Mouse (Mus musculus) large intestine, adult 2 months (tissue): ENCODE results near the gene Ephx4. TPM values are rescaled to one million over a fixed set of nuclear protein-coding genes. Genes with fewer than 3 reads are reported as not detected.

Source experiments
- DNase-seq: peaks from one replicate; pipeline ENCODE4 v3.0.0-alpha.2; 2012; ENCODE audit warnings: low read depth, low spot score
- WGBS: fragments of 180-500 bp; shearing (Covaris S2); methylation state at CpG from one replicate; pipeline ENCODE4 v1.1.7; 2018; 5-methylcytosine and 5-hydroxymethylcytosine counted together
- polyA plus RNA-seq: library from polyadenylated mRNA; depleted of rRNA; stranded (reverse); fragments of >200 nt; gene quantifications from 2 replicates; pipeline ENCODE4 v1.2.3, GENCODE M21; 2012

The Ephx4 gene
- polyA plus RNA-seq, 1 experiment = 0.71 TPM

DNA sequence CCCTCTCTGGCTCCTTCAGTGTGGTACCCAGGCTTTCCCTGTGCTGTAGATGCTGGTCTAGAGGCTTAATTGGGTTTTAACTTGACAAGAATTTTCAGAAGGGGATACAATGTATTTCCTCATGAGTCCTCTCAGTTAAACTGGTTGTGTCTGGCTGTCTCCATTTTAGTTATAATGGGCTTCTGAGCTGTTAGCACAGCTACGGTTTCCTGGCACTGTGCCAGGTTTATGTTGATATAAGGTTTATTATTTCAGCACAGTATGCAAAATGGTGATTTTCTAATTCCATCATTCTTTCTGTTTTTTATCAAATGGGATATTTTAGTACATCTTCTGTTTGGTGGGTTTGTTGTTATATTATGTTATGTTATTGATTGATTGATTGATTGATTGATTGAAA lies 19.1 kb downstream of the Ephx4 start:
- 9% methylated on average over 1 of the region's 1 CpGs for WGBS

GRCm38 (mm10) chr5:107431249-107431648 lies 28.7 kb downstream of the Ephx4 start, which contains the start of gene Lpcat2b:
Lpcat2b (plus strand) TSS chr5:107431549.
- no peak for DNase-seq
- WGBS = 79% methylated on average over 3 of the region's 3 CpGs

More for the DNA sequence above, 19.1 kb downstream of the Ephx4 start:
- DNase-seq = no peak

- WGBS = 86% methylated on average over 5 of the region's 5 CpGs
- DNase-seq = no peak
Observed at GRCm38 (mm10) chr5:107434001-107434400, 31.5 kb downstream of the Ephx4 start.

- DNase-seq = no peak
- WGBS = 86% methylated on average over 6 of the region's 6 CpGs
Observed at GRCm38 (mm10) chr5:107436185-107436584, 33.6 kb downstream of the Ephx4 start.

- WGBS = 83% methylated on average over 6 of the region's 6 CpGs
- DNase-seq = no peak
Observed at GRCm38 (mm10) chr5:107436587-107437209, 34.2 kb downstream of the Ephx4 start.

GRCm38 (mm10) chr5:107437464-107438281 lies 35.1 kb downstream of the Ephx4 start, which contains the start of gene Btbd8:
Btbd8 (plus strand) TSS chr5:107437997.
- peak; percentile 89 for DNase-seq
- under 1% methylated on average over 51 of the region's 51 CpGs for WGBS

GRCm38 (mm10) chr5:107438353-107438752 lies 35.8 kb downstream of the Ephx4 start:
- DNase-seq = no peak
- WGBS = 8% methylated on average over 7 of the region's 7 CpGs

- WGBS = 77% methylated on average over 5 of the region's 5 CpGs
- no peak for DNase-seq
Observed at GRCm38 (mm10) chr5:107441881-107442280, 39.3 kb downstream of the Ephx4 start.

GRCm38 (mm10) chr5:107444251-107444650 lies 41.7 kb downstream of the Ephx4 start:
- 91% methylated on average over 4 of the region's 4 CpGs for WGBS
- no peak for DNase-seq

- WGBS = 60% methylated on average over 4 of the region's 4 CpGs
- DNase-seq = no peak
Observed at GRCm38 (mm10) chr5:107447977-107448376, 45.4 kb downstream of the Ephx4 start.

GRCm38 (mm10) chr5:107448784-107449183 lies 46.2 kb downstream of the Ephx4 start:
- no peak for DNase-seq
- 83% methylated on average over 4 of the region's 4 CpGs for WGBS

GRCm38 (mm10) chr5:107449620-107450019 lies 47.1 kb downstream of the Ephx4 start:
- DNase-seq = no peak
- WGBS = 40% methylated on average over 5 of the region's 5 CpGs

- 89% methylated on average over 5 of the region's 5 CpGs for WGBS
Observed at GRCm38 (mm10) chr5:107450299-107450698, 47.8 kb downstream of the Ephx4 start.

DNA sequence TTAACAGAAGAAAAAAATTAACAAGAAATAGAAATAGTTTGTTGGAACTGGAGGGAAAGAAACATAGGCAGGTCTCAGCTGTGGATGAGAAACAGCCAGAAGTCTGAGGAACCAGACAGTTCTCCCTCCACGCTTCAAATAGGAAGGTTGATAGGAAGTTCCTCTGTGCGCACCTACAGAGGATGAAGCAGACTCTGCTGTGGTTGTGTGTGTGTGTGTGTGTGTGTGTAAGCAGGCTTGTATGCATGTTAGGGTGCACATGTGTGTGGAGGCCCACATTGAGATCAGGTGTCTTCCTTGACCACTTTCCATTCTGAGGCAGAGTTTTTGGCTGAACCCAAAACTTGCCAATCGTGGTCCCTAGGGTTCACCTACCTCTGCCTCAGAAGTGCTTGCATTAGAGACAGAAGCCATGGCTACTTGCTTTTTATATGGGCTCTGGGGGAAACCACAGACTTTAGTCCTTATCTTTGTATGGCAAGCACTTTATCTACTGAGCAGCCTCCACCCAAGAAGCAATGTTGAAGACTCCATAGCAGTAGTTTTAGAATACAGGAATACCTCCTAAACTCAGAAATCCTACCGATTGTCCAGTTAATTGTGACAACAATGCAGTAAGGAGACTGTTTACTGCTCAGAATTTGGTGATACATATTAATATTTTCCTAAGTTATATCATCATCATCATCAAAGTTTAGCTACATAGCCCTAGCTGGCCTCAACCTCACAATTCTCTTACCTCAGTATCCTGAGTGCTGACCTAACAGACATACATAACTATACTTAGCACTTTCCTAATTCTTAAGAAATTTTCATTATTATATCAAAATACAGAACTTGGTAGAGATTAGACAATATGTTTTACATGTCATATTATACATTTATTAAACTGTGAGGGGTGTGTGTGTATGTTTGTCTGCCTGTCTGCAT lies 59.9 kb downstream of the Ephx4 start:
- 92% methylated on average over 4 of the region's 4 CpGs for WGBS
- DNase-seq = no peak

More at GRCm38 (mm10) chr5:107450299-107450698, 47.8 kb downstream of the Ephx4 start:
- DNase-seq = no peak

- 73% methylated on average over 5 of the region's 5 CpGs for WGBS
- DNase-seq = no peak
Observed at GRCm38 (mm10) chr5:107466501-107466900, 64.0 kb downstream of the Ephx4 start.

DNA sequence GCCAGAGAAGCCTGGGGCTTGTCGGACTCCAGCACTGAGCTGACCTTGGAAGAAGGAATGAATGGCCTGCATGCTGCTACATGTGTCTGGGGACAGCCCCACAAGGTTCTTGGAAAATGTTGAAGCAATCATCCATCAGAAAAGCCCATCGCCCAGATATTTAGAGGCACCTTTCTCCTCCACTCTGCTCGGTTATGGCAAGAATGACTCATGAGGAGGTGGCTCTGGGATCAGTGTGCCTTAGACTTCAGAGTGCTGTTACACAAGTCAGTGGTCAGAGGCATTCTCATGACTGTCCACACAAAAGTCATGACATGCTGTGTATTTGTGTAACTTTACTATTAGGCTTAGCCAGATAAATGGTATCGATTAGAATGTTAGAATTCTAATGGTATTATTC lies 64.6 kb downstream of the Ephx4 start:
- no peak for DNase-seq
- WGBS = 87% methylated on average over 4 of the region's 4 CpGs

- DNase-seq = no peak
- 86% methylated on average over 10 of the region's 10 CpGs for WGBS
Observed at GRCm38 (mm10) chr5:107470600-107471329, 68.2 kb downstream of the Ephx4 start.
